Mouse (Mus musculus): ENCODE data around the gene Ahsg.

DNA sequence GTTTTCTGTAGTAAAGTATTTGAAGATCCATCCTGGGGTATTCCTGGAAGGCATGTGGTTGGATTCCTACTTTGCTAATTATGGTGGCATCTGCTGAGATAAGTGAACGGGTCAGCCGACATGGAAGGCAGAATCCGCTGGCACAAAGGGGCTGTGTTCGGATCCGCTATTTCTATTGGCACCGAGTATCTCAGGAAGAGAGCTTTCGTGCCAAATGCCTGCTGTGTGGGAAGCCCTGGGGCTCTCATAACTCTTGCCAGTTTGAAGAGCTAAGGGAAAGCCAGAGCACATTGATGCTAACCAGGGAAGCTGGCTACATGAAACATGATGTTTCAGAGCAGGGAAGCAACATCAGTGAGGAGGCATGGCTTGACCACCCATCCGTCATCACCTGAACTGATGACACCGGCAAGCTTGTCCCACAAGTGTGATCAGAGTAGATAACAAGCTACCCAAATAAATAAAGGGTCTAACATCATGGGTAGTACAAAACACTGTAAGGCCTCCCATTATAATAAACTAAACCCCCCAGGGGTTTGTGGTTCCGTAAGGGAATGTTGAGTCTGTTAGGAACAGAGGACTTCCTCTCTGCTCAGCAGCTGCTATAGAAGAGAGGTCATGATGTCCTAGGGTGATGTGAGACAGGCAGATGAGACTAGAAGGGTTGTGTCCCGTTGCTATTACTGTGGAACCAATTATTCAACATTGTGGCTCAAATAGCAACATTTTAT is 13.3 kb upstream of the Ahsg start:
- TF ChIP-seq CTCF (IDR thresholded peaks at IDR 0.05; ENCODE audit: low read depth) (no peak), EP300 (IDR thresholded peaks at IDR 0.05; ENCODE audit: low read depth) (no peak)
